Mouse (Mus musculus): ENCODE results near the gene Osbpl6. TPM values are rescaled to one million over a fixed set of nuclear protein-coding genes. Genes with fewer than 3 reads are reported as not detected.

Osbpl6 gene
- polyA plus RNA-seq, 1 experiment from 2014 or later, result 16.5 TPM

GRCm38 (mm10) chr2:76426816-76427215 lies 20.5 kb downstream of the Osbpl6 start:
- Histone ChIP-seq H3K4me2 (no peak overlapping the region), H3K27ac (no peak overlapping the region), H3K9ac (replicated peaks) (no peak overlapping the region), H3K4me3 (replicated peaks) (no peak overlapping the region), H3K36me3 (no peaks in the 10 kb centered on the region), H3K27me3 (no peaks in the 10 kb centered on the region), H3K4me1 (replicated peaks) (peaks cover 3% of the 10 kb centered on the region; the same call in 1 of the 2 replicates), H3K9me3 (no peaks in the 10 kb centered on the region)
- no peak for ATAC-seq (ENCODE audit: insufficient number of reproducible peaks, insufficient read depth, low FRiP score, low TSS enrichment, low read depth)
- WGBS, result 66% methylated on average over 3 of the region's 3 CpGs

- Histone ChIP-seq H3K4me2 (no peak overlapping the region), H3K36me3 (no peaks in the 10 kb centered on the region), H3K4me3 (replicated peaks) (no peak overlapping the region), H3K9me3 (no peaks in the 10 kb centered on the region), H3K9ac (replicated peaks) (no peak overlapping the region), H3K4me1 (replicated peaks) (peaks cover 8% of the 10 kb centered on the region), H3K27me3 (no peaks in the 10 kb centered on the region), H3K27ac (no peak overlapping the region)
- ATAC-seq (ENCODE audit: insufficient number of reproducible peaks, insufficient read depth, low FRiP score, low TSS enrichment, low read depth), result no peak
- 25% methylated on average over 3 of the region's 3 CpGs for WGBS
Measured at GRCm38 (mm10) chr2:76429318-76429717, 23.0 kb downstream of the Osbpl6 start.

GRCm38 (mm10) chr2:76429855-76430254 lies 23.5 kb downstream of the Osbpl6 start:
- H3K27me3 ChIP-seq, result no peaks in the 10 kb centered on the region

DNA sequence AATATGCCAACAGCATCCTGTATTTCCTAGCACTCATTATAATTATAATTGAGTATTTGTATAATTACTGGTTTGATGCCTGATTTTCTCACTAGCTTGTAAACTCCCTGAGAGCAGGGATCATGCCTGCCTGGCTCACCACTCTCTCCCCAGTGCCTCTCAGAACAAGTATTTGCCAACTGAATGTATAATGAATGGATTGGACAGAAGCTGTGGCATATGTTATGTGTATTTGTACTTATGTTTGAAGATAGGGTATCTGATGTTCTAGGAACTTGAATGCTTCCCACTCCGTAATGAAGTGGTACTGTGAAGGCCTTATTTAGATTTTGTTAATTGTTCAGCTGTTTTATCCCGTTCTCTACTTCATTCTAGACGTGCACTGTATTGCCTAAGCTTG lies 24.2 kb downstream of the Osbpl6 start:
- H3K36me3 ChIP-seq, result no peaks in the 10 kb centered on the region
- H3K4me2 ChIP-seq, result no peak overlapping the region
- peaks cover 8% of the 10 kb centered on the region for H3K4me1 ChIP-seq (replicated peaks)
- H3K27ac ChIP-seq, result no peak overlapping the region
- WGBS, result 91% methylated on average over 3 of the region's 3 CpGs
- H3K9ac ChIP-seq (replicated peaks), result no peak overlapping the region
- ATAC-seq (ENCODE audit: insufficient number of reproducible peaks, insufficient read depth, low FRiP score, low TSS enrichment, low read depth), result no peak
- no peak overlapping the region for H3K4me3 ChIP-seq (replicated peaks)
- H3K9me3 ChIP-seq, result no peaks in the 10 kb centered on the region
- no peaks in the 10 kb centered on the region for H3K27me3 ChIP-seq

More at GRCm38 (mm10) chr2:76429855-76430254, 23.5 kb downstream of the Osbpl6 start:
- no peaks in the 10 kb centered on the region for H3K36me3 ChIP-seq
- 64% methylated on average over 5 of the region's 5 CpGs for WGBS
- no peak overlapping the region for H3K4me2 ChIP-seq
- H3K9ac ChIP-seq (replicated peaks), result no peak overlapping the region
- no peak overlapping the region for H3K4me3 ChIP-seq (replicated peaks)
- H3K9me3 ChIP-seq, result no peaks in the 10 kb centered on the region
- no peak overlapping the region for H3K27ac ChIP-seq
- no peak for ATAC-seq (ENCODE audit: insufficient number of reproducible peaks, insufficient read depth, low FRiP score, low TSS enrichment, low read depth)
- H3K4me1 ChIP-seq (replicated peaks), result peaks cover 8% of the 10 kb centered on the region

GRCm38 (mm10) chr2:76434224-76434623 lies 27.9 kb downstream of the Osbpl6 start:
- Histone ChIP-seq H3K4me3 (replicated peaks) (no peak overlapping the region), H3K4me1 (replicated peaks) (peaks cover 16% of the 10 kb centered on the region), H3K4me2 (no peak overlapping the region), H3K36me3 (no peaks in the 10 kb centered on the region), H3K9ac (replicated peaks) (no peak overlapping the region), H3K27ac (no peak overlapping the region), H3K9me3 (no peaks in the 10 kb centered on the region), H3K27me3 (no peaks in the 10 kb centered on the region)
- no peak for ATAC-seq (ENCODE audit: insufficient number of reproducible peaks, insufficient read depth, low FRiP score, low TSS enrichment, low read depth)
- WGBS, result 83% methylated on average over 7 of the region's 7 CpGs

DNA sequence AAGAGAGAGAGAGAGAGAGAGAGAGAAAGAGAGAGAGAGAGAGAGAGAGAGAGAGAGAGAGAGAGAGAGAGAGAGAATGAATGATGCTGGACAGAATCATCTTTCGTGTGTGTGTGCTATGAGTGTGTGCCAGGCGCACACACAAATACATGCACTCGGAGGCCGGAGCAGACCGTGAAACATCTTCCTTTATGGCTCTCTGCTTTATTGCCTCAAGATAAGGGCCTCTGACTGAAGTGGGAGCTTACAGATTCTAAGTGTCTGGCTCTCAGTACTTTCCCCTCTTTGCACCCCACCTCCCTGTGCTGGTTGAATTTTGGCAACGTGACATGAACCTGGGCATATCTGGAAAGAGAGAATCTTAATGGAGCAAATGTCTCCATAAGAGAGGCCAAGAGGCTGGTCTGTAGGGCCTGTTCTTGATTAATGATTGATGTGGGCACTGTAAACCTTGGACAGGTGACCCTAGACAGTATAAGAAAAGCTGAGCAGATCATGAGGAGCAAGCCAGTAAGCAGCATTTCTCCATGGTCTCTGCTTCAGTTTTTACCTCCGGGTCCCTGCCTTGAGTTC lies 29.4 kb downstream of the Osbpl6 start:
- H3K36me3 ChIP-seq, result no peaks in the 10 kb centered on the region
- peaks cover 19% of the 10 kb centered on the region for H3K4me1 ChIP-seq (replicated peaks)
- no peaks in the 10 kb centered on the region for H3K9me3 ChIP-seq
- H3K4me3 ChIP-seq (replicated peaks), result no peak overlapping the region
- ATAC-seq (ENCODE audit: insufficient number of reproducible peaks, insufficient read depth, low FRiP score, low TSS enrichment, low read depth), result no peak
- no peak overlapping the region for H3K27ac ChIP-seq
- no peaks in the 10 kb centered on the region for H3K27me3 ChIP-seq
- no peak overlapping the region for H3K9ac ChIP-seq (replicated peaks)
- H3K4me2 ChIP-seq, result no peak overlapping the region
- 61% methylated on average over 7 of the region's 7 CpGs for WGBS

DNA sequence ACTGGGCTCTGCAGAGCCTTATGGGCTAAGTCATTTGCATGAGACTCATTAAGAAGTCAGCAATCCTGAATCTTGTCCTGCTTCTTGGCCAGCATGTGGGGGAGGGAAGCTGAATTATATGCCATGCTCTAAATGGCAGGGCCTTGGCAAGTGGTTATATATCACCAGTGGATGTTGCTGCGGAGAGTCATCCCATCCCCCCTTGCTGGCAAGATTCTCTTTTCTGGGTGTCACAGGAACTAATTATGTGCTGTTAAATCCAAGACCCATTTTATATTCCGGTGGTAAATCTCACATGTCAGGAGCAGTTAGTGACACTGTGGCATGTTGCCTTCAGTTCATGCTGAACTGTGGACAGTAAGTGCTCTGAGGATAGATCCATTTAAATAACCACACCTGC lies 31.1 kb downstream of the Osbpl6 start:
- Histone ChIP-seq H3K36me3 (no peaks in the 10 kb centered on the region), H3K27ac (no peak overlapping the region), H3K4me2 (no peak overlapping the region), H3K4me1 (replicated peaks) (peaks cover 13% of the 10 kb centered on the region; the same call in 1 of the 2 replicates), H3K4me3 (replicated peaks) (no peak overlapping the region), H3K27me3 (no peaks in the 10 kb centered on the region), H3K9me3 (no peaks in the 10 kb centered on the region), H3K9ac (replicated peaks) (no peak overlapping the region)
- WGBS, result 66% methylated on average over 2 of the region's 2 CpGs
- no peak for ATAC-seq (ENCODE audit: insufficient number of reproducible peaks, insufficient read depth, low FRiP score, low TSS enrichment, low read depth)

DNA sequence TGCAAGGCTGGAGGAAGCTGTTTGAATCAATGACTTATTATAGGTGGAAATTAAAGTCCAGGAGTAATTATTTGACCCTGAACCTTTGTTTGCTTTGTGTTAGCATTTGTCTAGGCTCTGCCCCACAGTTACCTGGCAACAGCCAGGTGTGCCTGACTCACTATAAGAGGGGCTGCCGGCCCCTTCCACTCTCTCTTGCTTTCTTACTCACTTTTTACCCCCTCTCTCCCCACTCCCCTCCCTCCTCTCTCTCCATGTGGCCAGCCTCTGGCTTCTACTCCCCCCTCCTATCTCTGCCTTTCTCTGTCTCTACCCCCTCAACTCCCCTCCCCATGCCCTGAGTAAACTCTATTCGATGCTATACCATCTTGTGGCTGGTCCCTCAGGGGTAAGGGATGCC lies 33.2 kb downstream of the Osbpl6 start:
- H3K4me2 ChIP-seq, result no peak overlapping the region
- 28% methylated on average over 2 of the region's 2 CpGs for WGBS
- H3K4me1 ChIP-seq (replicated peaks), result peaks cover 13% of the 10 kb centered on the region; the same call in 1 of the 2 replicates
- no peaks in the 10 kb centered on the region for H3K27me3 ChIP-seq
- no peak overlapping the region for H3K9ac ChIP-seq (replicated peaks)
- no peaks in the 10 kb centered on the region for H3K9me3 ChIP-seq
- H3K36me3 ChIP-seq, result no peaks in the 10 kb centered on the region
- no peak for ATAC-seq (ENCODE audit: insufficient number of reproducible peaks, insufficient read depth, low FRiP score, low TSS enrichment, low read depth)
- no peak overlapping the region for H3K27ac ChIP-seq
- no peak overlapping the region for H3K4me3 ChIP-seq (replicated peaks)

- Histone ChIP-seq H3K4me2 (no peak overlapping the region), H3K27ac (no peak overlapping the region), H3K9me3 (no peaks in the 10 kb centered on the region), H3K9ac (replicated peaks) (no peak overlapping the region), H3K36me3 (no peaks in the 10 kb centered on the region), H3K4me3 (replicated peaks) (no peak overlapping the region), H3K4me1 (replicated peaks) (peaks cover 13% of the 10 kb centered on the region; the same call in 1 of the 2 replicates), H3K27me3 (no peaks in the 10 kb centered on the region)
- 49% methylated on average over 3 of the region's 3 CpGs for WGBS
- no peak for ATAC-seq (ENCODE audit: insufficient number of reproducible peaks, insufficient read depth, low FRiP score, low TSS enrichment, low read depth)
Measured at GRCm38 (mm10) chr2:76442086-76442485, 35.8 kb downstream of the Osbpl6 start.

- ATAC-seq (ENCODE audit: insufficient number of reproducible peaks, insufficient read depth, low FRiP score, low TSS enrichment, low read depth), result no peak
- H3K4me3 ChIP-seq (replicated peaks), result no peak overlapping the region
- H3K27me3 ChIP-seq, result no peaks in the 10 kb centered on the region
- H3K9me3 ChIP-seq, result no peaks in the 10 kb centered on the region
- 80% methylated on average over 6 of the region's 6 CpGs for WGBS
- no peaks in the 10 kb centered on the region for H3K36me3 ChIP-seq
- H3K27ac ChIP-seq, result no peak overlapping the region
- H3K4me1 ChIP-seq (replicated peaks), result no peaks in the 10 kb centered on the region
- no peak overlapping the region for H3K9ac ChIP-seq (replicated peaks)
- H3K4me2 ChIP-seq, result no peak overlapping the region
Measured at GRCm38 (mm10) chr2:76449836-76450355, 43.6 kb downstream of the Osbpl6 start.

GRCm38 (mm10) chr2:76466723-76467122 lies 60.4 kb downstream of the Osbpl6 start:
- no peak overlapping the region for H3K4me3 ChIP-seq (replicated peaks)
- no peaks in the 10 kb centered on the region for H3K36me3 ChIP-seq
- H3K9ac ChIP-seq (replicated peaks), result no peak overlapping the region
- H3K4me1 ChIP-seq (replicated peaks), result no peaks in the 10 kb centered on the region
- no peak overlapping the region for H3K4me2 ChIP-seq
- H3K27ac ChIP-seq, result no peak overlapping the region
- no peaks in the 10 kb centered on the region for H3K27me3 ChIP-seq
- ATAC-seq (ENCODE audit: insufficient number of reproducible peaks, insufficient read depth, low FRiP score, low TSS enrichment, low read depth), result no peak
- WGBS, result 94% methylated on average over 5 of the region's 5 CpGs
- H3K9me3 ChIP-seq, result no peaks in the 10 kb centered on the region

GRCm38 (mm10) chr2:76468204-76468603 lies 61.9 kb downstream of the Osbpl6 start:
- Histone ChIP-seq H3K27me3 (no peaks in the 10 kb centered on the region), H3K4me2 (no peak overlapping the region), H3K36me3 (no peaks in the 10 kb centered on the region), H3K4me3 (replicated peaks) (no peak overlapping the region), H3K9me3 (no peaks in the 10 kb centered on the region), H3K4me1 (replicated peaks) (no peaks in the 10 kb centered on the region), H3K27ac (no peak overlapping the region), H3K9ac (replicated peaks) (no peak overlapping the region)
- WGBS, result 78% methylated on average over 8 of the region's 8 CpGs
- ATAC-seq (ENCODE audit: insufficient number of reproducible peaks, insufficient read depth, low FRiP score, low TSS enrichment, low read depth), result no peak

Measured in limb, embryonic 12.5 days (tissue).